Mouse (Mus musculus): ENCODE data around the gene Lrriq4.

GRCm38 (mm10) chr3:30601610-30602064 is 42.7 kb upstream of the Lrriq4 start:
- TF ChIP-seq CTCF (IDR thresholded peaks at IDR 0.05), result no peak
- TF ChIP-seq POLR2A (IDR thresholded peaks at IDR 0.05; ENCODE audit: insufficient read depth, low read depth, low read length), result no peak
- no peak for TF ChIP-seq EP300 (IDR thresholded peaks at IDR 0.05; ENCODE audit: insufficient read depth, low read depth, low read length)
